Mouse (Mus musculus) erythroid progenitor cell, adult 5-6 weeks (primary cell): ENCODE measurements around the gene Asic2. TPM values are rescaled to one million over a fixed set of nuclear protein-coding genes. Genes with fewer than 3 reads are reported as not detected.

Experiments
- ATAC-seq: replicated peaks from 2 replicates; pipeline ENCODE4 v1.8.0; 2016; ENCODE audit warnings: moderate number of reproducible peaks, mild to moderate bottlenecking, moderate TSS enrichment, inconsistent platforms; ENCODE audit not compliant: poor library complexity, low FRiP score, severe bottlenecking
- total RNA-seq, 2 experiments: library from RNA; stranded (forward) in 1 of 2; stranded (reverse) in 1 of 2; fragments of 150-400 nt in 1 of 2; fragments of 186-747, 209-891 nt in 1 of 2; gene quantifications; 2 replicates each; pipeline versions ENCODE4 v1.2.3 to v1.2.4; 2015 to 2017; ENCODE audit warnings: low replicate concordance in 2 of 2

The Asic2 gene
- total RNA-seq, 2 experiments from 2014 or later: 0.76 TPM; not detected in 1

DNA sequence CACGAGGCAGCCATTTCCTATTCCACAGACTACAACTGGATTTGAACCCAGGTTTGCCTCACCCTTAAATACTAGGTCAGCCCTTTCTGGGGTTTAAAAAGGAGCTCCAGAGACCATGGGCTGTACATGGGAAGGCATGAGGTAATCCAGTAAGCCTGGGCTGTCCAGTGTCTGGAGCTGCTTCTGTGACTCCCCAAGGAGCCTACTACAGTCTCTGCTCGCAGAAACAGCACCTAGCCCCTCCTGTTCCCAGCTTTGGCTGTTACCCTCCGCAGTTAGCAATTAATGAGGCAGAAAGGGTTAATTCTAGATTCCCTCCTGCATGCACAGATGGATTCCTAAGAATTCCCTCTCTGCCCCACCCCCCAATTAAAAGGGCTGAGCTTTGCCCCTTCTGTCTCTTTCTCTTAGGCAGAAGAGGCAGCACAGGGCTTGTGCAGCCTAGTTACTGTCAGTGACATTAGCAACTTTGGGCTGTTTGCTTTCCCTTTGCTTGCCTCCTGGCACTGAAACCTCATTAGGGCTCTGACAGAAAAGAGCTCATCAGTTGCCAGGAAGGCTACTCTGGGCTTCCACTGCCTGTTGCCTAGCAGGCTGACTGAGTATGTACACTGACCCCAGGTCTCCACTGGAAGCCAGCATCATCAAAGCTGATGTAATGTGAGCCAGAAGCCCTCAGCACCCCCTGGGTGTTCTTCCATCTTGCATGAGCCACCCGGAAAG lies 107.8 kb downstream of the Asic2 start, which contains the start of gene 5530401A14Rik:
Gene 5530401A14Rik (plus strand): TSS at position 424 of the 723 bp plus-strand sequence.
- ATAC-seq: no peak

DNA sequence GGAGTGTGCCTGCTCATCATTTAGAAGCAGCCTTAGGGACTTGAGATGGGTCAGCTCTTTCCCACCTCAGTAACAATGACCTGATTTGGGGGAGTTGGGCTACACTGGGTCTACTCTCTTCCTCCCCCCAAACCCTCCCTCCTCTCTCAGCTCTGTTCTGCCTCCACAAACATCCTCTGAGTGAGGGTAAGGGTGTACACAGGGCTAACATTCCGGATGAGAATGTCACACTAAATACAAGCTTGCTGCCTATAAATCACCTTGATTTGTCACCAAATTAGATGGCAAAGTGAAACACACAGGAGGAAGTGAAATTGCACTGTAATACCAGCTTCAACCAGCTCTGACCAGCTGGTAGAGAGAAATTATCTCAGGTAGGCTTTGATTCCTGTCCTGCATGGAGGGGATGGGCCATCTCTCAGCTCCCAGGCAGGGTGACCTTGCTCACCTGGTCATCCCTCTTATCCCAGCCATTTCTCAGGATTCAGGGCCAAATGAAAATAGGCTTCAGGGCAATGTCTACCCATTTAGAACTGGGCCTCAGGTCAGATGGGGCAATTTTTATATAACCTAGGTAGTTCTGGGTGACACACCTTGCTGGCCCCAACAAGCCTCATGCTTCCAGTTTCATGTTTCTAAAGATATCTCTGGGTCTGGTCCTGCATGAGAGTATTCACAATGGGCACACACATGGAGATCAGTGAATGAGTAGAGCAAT lies 120.3 kb downstream of the Asic2 start:
- ATAC-seq: no peak

DNA sequence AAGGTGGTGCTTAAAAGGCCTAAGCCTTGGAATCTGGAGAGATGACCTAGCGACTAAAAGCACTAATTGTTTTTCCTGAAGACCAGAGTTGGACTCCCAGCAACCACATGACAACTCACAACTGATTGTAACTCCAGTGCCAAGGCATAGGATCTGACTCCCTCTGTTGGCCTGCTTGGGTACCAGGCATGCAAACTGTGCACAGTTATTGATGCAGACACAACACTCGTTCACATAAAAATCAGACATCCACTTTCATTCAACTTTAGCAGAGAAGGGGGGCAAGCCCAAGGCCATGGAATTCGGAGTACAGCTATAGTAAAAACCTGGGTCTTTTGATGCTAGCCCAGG lies 122.6 kb downstream of the Asic2 start:
- ATAC-seq: no peak

DNA sequence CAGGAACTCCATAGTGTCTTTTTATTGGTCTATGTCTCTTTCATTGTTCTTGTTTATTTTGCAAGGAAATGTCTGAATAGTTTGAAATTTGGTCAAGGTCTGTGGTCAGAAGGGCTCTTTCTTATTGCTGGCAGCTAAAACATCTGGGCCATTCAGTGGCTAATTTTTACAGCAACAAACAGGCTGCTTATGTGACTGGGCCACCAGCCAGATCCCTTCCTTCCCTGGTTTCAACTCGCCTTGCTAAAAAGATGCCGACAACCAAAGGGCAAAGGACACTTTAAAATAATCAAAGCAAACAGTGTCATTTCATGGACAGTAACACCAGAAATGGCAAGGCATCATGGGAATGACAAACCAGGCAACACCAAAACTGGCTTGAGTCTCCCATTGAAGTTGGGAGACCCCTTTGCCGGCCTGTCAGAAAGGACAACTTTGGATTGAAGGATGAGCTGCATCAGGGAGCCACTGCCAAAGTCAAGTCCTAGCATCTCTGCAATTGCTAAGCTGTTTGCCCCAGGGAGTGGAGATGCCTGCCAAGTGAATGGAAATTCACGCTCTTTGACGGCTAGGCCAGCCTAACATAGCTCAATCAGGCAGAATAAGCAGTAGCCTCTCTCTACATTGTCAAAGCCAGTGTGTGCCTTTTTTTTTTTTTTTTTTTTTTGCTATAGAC lies 123.1 kb downstream of the Asic2 start:
- ATAC-seq: no peak

DNA sequence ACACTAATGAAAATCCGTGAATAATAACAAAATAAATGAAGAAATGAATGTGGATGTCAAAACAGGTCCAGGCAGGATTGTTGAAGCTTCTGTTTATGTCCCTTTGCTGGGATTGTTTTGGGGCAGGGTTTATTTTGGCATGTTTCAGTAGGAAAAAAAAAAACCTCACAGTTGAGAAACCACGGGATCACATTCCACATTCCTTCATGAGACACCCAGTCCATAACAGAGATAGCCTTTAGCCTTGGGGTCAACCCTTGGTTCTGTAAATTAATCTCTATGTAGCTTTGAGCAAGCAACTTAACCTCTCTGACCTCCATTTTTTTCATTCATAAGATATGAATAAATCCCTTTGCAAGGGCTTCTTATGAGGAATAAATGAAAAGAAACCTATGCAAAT lies 127.3 kb downstream of the Asic2 start:
- no peak for ATAC-seq

DNA sequence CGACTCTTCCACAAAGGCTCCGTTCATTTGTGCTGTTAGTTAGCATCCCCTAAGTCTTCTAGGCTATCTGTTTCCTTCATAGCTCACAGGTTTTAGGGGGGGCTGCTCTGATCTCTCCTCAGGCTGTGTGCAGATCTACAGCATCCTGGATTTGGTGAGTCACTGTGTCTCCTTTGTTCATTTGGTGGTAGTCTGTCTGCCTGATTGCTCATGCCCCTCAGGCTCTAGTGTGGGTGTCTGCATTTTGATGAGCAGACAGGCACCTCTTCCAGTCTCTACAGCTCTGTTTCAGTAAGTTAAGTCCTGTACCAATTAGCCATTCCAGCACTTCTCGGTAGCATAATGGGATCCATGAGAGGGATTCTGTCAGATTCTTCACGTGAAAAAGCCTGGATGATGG lies 129.8 kb downstream of the Asic2 start:
- no peak for ATAC-seq

DNA sequence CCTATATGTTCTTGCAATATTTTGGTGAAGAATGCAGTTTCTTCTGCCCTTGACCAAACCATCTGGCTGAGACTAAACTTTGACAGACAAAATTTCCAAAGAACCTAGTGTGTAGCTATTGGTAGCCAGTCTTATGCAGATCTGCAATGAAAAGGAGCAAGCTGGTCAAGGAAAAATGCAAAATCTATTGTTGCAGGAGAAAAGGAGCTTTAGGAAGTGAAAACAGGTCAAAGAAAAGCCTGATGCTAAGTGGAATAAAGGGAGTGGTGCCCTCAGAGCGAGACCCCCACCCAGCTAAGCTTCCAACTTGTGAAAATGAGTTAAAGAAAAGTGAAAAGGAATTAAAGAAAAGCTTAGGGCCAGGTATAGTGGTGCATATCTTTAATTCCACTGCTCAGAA lies 135.9 kb downstream of the Asic2 start:
- no peak for ATAC-seq

DNA sequence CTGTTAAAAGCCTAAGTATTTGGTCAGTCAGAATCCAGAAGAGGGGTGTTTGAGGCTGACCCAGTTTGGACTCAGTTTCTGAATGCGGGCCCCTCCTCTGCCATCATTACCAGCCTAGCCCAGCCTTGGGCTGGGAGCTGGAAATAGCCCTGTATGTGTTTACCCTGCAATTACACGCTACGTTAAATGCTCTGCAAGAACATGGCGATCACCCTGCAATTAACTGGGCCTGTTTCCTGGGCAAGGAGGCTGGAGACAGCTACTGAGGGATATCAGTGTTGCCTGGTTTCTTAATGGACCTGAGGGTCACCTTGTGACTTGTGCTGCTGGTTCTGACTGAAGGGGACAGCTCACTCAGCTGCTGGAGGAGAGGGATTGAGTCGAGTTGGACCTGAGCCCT lies 151.7 kb downstream of the Asic2 start:
- no peak for ATAC-seq

DNA sequence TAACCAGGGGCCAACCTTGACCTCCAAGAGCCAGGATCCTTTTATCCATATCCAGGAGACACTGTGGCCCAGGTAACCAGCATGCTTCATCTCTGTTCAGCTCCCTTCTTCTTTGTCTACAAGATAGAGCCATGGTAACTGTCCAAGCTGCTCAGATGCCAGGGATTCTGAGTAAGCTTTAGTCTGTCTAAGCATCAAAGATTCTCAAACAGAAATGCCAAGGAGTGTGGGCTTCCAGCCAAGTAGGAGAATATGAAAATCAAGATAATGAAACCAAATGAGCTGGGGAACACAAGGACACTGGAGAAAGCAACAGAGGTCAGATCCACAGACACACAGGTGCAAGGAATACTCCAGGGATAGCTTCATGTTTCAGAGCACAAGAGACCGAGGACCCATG lies 153.4 kb downstream of the Asic2 start:
- ATAC-seq: no peak

DNA sequence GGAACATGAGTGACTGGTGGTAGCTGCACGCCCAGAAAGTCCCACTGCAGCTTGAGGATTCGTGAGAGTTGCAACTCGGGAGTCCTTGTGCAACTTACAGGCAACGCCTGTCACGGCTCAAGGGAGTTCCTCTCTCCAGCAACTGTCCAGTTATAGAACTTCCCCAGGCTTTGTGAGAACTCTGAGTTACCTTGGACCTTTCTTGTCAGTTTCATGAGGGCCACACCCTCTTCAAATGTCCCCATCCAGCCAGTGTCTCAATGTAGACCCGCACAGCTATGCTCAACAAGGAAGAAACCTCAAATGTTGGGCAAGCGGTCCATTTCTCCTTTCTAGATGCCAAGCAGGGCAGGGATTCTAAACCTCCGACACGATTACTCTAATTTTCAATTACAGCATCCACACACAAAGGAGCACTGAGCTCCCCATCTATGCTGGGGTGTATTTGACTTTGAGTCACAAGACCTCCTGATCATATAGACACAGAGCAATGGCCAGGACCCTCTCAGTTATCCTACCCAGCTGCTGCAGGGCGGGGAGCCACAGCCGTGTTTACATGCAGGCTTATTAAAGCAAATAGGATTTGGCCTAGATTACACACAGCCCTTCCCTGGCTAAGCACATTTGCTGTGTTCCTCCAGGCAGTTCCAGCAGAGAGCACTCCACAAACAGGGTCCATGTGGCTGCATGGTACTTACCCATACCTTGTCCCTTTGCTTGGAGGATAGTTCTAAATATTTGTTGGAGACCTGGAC lies 161.2 kb downstream of the Asic2 start:
- ATAC-seq: no peak

DNA sequence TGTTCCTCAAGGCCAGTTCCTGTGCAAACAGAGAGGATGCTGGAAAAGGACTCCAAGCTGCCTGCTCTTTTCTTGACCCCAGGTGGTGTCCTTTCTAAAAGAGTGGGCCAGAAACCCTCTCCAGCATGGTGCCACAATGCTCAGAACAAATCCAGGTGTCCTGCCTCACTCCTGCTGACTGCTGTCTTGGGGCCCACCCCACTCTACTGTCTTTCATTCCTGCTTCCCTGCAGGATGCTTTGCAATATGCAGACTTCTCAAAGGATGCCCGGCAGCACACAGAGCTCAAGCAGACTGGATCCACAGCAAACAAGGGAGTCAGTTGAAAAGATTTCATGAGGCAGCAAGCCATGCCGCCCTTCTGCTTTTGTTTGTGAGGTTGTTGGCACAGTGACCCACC lies 164.7 kb downstream of the Asic2 start:
- no peak for ATAC-seq

DNA sequence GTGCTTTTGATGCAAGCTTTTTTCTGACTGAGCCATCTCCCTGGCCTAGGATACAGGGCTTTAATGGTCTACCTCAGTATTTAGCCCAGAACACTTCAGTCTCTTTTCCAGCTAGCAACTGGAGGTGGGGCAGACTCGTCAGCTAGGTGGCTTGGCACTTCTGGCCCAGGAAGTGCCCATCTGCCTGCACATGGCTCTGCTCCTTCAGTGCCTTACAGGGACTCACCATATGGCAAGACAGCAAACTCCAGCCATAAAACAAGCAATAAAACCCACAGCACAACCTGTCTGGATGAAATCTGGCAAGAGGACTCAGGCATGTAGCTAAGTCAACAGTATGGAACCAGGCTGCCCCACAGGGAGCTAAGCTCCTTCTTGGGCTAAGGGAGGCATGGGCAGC lies 165.6 kb downstream of the Asic2 start:
- no peak for ATAC-seq

DNA sequence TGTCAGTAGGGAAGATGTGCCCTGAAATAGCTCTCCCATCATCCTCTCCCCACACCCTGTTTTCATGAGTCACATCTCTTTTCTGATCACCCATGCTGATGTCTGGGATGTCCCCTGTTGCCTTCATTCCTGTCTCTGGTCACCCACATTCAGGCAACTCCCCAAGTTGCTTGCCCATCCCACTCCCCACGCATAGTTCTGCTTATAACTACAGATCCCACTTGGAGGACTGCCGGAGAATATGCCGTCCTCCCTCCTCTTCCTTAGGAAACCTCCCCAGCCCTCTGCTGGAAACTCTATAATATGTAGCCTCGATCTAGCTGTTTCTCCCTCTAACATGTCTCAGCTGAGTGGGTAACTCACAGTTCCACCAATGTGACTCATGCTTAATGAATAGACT lies 167.4 kb downstream of the Asic2 start:
- ATAC-seq: no peak

DNA sequence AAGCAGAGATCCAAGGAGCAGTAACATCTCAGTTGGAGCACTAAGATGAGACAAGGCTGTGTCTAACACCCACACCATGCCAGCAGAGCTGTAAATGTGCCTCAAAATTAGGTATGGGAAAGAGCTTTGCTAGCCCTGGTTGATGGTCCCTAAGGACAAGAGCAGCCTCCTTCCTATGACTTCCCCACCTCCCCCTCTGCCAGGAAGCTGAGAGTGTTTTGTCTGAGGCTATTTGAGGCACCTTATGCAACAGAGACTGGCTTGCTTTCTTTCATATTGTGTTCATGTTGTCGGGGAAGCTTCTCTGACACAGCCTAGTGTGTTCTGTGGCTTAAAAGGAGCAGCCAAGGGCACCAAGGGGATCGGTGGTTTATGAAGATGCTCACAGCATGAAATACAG lies 174.7 kb downstream of the Asic2 start:
- ATAC-seq: no peak

DNA sequence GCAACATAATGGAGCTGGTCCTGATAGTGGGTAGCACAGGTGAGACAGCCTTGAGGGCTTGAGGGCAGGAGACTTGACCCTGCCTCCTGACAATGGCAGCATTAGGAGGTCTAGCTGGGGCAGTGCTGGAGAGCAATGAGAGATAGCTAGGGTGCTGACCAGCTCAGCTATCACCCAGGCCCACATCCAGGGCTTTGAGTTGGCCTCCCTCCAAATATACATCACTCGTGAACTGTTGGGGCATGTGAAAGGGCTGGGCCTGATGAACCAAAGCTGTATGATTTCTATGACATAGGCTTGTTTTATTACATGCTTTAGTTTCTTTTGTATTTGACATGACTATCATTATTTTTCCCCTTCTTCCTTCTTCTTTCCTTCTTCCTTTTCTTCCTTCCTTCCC lies 176.7 kb downstream of the Asic2 start:
- ATAC-seq: no peak

DNA sequence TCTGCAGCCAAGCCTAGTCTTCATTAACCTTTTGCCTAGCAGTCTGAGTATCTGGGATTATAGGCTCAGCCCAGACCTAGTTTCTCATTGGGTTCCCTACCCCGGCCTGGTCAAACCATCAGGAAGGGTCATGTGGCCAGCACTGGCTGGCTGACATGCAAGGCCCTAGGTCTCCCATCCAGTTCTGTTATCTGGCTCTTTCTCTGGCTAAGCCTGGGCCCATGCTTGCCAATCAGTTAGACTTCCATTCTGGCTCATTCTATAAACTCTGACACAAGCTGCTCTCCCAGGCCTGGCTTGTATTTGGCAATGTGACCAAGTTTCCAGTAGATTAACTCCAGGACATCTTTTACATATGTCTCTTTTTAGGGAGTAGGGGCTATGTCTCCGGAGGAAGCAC lies 187.7 kb downstream of the Asic2 start:
- no peak for ATAC-seq

DNA sequence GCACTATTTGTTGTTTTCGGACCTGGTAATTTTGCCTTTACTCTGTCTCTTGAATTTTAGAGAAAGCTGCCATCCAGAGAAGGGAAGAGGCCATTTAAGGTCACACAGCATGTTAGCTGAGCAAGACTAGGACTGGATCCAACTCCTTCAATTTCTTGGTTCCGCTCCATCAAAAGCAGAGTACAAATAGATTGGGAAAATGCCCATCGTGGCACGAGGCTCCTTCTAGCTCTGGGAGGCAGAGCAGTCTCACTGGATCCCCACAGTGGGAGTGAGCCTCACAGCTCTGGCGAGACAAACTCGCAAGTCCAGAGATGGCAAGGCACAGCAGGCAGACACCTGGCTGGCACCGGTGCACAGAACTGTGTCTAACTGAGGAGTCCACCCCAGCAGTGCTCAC lies 188.4 kb downstream of the Asic2 start:
- ATAC-seq: no peak

DNA sequence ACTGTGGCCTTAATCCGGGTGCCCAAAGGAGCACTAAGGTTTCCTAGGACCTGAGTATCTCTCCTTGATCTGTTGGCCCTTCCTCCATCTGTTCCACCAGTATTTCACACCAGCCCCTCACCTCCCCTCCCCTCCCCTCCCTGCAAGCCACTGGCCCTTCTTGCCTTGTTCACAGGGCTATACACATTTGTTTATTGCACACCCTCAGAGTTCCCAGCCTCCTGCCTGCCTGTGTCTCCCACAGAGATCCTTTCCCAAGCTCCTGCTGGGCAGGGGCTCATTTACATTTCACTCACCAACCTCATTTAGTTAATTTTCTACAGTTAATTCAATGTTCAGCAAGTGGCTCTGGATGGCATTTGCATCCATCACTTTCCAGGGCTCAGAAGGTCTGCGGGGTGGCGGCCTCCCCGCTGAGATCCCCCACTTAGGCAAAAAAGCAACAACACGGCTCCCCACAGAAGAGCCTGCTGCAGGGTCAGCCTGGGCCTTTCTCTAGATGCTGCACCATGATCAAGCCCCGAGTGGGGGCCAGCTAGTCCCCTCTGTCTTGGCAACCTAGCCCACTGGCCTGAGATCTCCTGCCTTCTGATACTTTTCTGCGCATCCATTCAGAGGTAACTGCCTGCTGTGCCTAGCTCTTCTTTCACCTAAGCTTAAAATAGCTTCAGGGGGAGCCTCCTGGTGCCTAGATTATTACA lies 196.9 kb downstream of the Asic2 start:
- ATAC-seq: no peak

DNA sequence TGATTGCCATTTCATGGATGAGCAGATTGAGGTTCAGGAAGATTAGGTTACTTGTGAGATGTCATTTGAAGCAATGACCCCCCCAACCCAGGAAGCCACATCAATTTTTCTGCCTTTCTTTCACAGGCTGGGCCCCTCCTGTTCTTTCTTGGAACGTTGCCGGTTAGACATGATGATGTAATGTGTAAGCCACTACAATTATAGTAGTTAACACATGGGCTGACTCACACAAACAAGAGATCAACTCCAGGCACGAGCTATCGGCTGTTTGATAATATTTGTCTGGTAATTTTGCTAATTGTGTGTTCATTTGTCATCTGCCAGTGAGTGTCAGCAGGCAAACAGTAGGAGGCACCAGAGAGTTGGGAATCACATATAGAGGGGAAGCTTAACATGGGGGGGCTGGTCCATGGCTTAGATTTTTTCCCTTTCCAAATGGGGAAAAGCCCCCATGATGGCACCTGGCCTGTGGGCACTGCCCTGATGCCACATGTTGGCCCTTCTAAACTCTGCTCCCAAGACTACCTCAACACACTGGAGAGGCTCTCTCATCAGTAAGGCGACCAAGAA lies 198.5 kb downstream of the Asic2 start:
- ATAC-seq: no peak

DNA sequence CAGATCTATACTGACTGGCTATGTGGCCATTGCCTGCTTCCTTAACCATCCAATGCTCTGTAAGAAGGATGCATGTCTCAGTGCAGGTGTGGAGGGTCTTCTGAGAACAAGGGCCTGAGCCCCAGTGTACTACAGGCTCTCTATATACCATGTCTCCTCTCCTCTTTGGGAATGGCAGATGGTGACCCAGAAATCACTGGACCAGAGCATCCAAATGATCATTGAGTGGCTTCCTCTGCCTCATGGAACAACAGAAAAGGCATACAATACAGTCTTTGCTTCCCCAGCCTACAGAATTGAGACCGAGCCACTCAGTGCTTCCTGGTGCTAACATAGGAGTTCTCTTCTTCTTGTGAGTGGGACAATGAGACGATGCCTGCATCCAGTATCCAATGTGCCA lies 200.0 kb downstream of the Asic2 start:
- ATAC-seq: no peak
